Mouse (Mus musculus) liver, adult 2 months (tissue): ENCODE data around the gene Nptn.

Experiments
- CTCF ChIP-seq: fragments of 200-500 bp; IDR thresholded peaks from 2 replicates; pipeline ENCODE4 v1.5.1; 2011; ENCODE audit warnings: low read depth, low read length, control low read depth
- POLR2A ChIP-seq: fragments of 200-500 bp; IDR thresholded peaks from 2 replicates; pipeline ENCODE4 v1.6.1; 2011; ENCODE audit warnings: low read length, control low read depth; ENCODE audit not compliant: insufficient read depth; ENCODE audit errors: extremely low read depth

DNA sequence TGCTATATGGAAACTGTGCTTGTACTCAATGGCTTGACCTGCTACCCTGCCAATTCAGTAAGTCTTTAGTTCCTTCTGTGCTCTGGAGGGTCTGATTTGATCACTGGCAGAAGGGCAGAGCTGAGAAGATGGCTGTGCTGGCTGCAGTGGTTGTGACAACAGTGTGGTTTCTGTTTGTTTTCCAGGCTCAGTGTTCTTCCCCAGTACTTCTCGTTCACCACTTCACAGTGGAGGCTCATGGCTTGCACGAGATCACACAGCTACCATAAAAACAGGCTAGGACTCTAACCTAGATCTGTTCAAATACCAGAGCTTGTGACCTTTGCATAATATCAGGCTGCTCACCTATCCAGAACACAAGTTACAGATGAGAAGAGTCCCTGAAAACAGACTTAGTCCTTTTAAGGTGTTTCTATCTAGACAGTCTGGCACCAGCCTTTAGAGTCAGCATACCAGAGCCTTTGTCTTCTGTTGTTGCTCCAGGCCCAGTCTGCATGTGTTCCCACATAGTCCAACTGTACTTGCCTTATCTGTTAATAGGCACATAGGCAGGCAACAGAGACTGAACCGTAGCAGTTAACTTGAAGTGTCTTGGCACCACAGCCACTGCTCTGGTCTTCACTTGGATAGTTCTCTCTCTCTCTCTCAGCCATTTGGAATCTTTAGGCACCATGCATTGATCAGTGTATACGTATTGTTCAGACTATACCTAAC, 76.7 kb downstream of the Nptn start:
- TF ChIP-seq CTCF, result no peak
- TF ChIP-seq POLR2A, result no peak
